Comparison of ENCODE assay signal across 8 mouse cellular contexts in the genomic region with DNA sequence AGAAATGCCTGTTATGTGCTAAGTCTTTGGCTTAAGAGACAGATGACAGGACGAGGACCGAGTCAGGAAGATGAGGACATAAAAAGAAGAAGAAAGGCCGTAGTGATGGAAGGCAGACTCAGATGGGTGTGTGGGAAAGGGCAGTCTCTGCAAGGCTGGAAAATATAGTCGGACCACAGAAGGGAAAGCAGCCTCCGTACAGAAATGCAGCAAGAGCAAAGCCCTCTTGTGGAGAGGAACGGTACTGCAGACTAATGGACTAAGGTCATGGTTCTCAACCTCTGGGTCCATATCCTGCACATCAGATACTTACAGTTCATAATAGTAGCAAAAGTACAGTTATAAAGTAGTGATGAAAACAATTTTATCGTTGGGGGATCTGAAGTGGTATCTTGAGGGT. TPM values are rescaled to one million over a fixed set of nuclear protein-coding genes. Genes with fewer than 3 reads are reported as not detected.
DNase-seq lines count a peak whose midpoint lies in the region; ATAC-seq lines count a peak whose summit lies in the region.

No protein-coding gene starts in this region.

- peaks cover 4% of the 10 kb centered on the region; the same call in 1 of the 2 replicates for H3K9me3 ChIP-seq in midbrain, embryonic 10.5 days (replicated peaks)
- no peaks in the 10 kb centered on the region for H3K9me3 ChIP-seq in midbrain, embryonic 16.5 days (replicated peaks; ENCODE audit: control insufficient read depth, low read length, poor library complexity, severe bottlenecking)
- no peaks in the 10 kb centered on the region; the same call in 1 of the 2 replicates for H3K9me3 ChIP-seq in embryonic facial prominence, embryonic 14.5 days (ENCODE audit: control insufficient read depth, low read length)
- H3K9me3 ChIP-seq in neural tube, embryonic 11.5 days (ENCODE audit: control insufficient read depth, low read length): no peaks in the 10 kb centered on the region

- no peaks in the 10 kb centered on the region for H3K36me3 ChIP-seq in midbrain, embryonic 10.5 days
- no peaks in the 10 kb centered on the region for H3K36me3 ChIP-seq in midbrain, embryonic 16.5 days (ENCODE audit: control insufficient read depth, insufficient read depth, low read length)
- no peaks in the 10 kb centered on the region for H3K36me3 ChIP-seq in embryonic facial prominence, embryonic 14.5 days (ENCODE audit: control insufficient read depth, insufficient read depth, low read length)
- H3K36me3 ChIP-seq in neural tube, embryonic 11.5 days (ENCODE audit: control insufficient read depth, insufficient read depth, low read length): no peaks in the 10 kb centered on the region

- WGBS in midbrain, embryonic 10.5 days: 32% methylated on average over 7 of the region's 7 CpGs
- 34% methylated on average over 7 of the region's 7 CpGs for WGBS in midbrain, embryonic 16.5 days
- WGBS in embryonic facial prominence, embryonic 14.5 days: 28% methylated on average over 7 of the region's 7 CpGs
- 31% methylated on average over 7 of the region's 7 CpGs for WGBS in neural tube, embryonic 11.5 days

- no peaks in the 10 kb centered on the region for H3K4me1 ChIP-seq in midbrain, embryonic 10.5 days
- no peaks in the 10 kb centered on the region for H3K4me1 ChIP-seq in midbrain, embryonic 16.5 days (ENCODE audit: control insufficient read depth, insufficient read depth, low read length)
- no peaks in the 10 kb centered on the region for H3K4me1 ChIP-seq in embryonic facial prominence, embryonic 14.5 days (ENCODE audit: control insufficient read depth, insufficient read depth, low read length)
- H3K4me1 ChIP-seq in neural tube, embryonic 11.5 days (ENCODE audit: control insufficient read depth, insufficient read depth, low read length): no peaks in the 10 kb centered on the region

- no peak for ATAC-seq in midbrain, embryonic 16.5 days
- no peak for ATAC-seq in embryonic facial prominence, embryonic 14.5 days (ENCODE audit: low read depth)
- ATAC-seq in neural tube, embryonic 11.5 days (ENCODE audit: insufficient read depth, low FRiP score, low TSS enrichment): no peak

- no peak overlapping the region for H3K9ac ChIP-seq in midbrain, embryonic 16.5 days (ENCODE audit: low read depth, low read length)
- no peak overlapping the region for H3K9ac ChIP-seq in embryonic facial prominence, embryonic 14.5 days (ENCODE audit: low read depth, low read length)
- H3K9ac ChIP-seq in neural tube, embryonic 11.5 days (ENCODE audit: low read length): no peak overlapping the region

- DNase-seq in adrenal gland, adult (ENCODE audit: inconsistent age in 2 of 2, low spot score in 1 of 2): peak; percentile 41 to 87
- DNase-seq in adrenal gland, adult 8-10 months: no peak
- peak; percentile 60 for DNase-seq in midbrain, embryonic 10.5 days (ENCODE audit: low spot score)
- peak; percentile 71 for DNase-seq in adrenal gland, postnatal 14 days
- peak; percentile 40 for DNase-seq in embryonic facial prominence, embryonic 14.5 days (ENCODE audit: low spot score)
- peak; percentile 58 to 82 for DNase-seq in kidney, postnatal 36 days
- DNase-seq in neural tube, embryonic 11.5 days (ENCODE audit: low spot score): peak; percentile 63

- H3K27me3 ChIP-seq in midbrain, embryonic 10.5 days (ENCODE audit: low read depth, poor library complexity, severe bottlenecking): no peaks in the 10 kb centered on the region
- H3K27me3 ChIP-seq in midbrain, embryonic 16.5 days (ENCODE audit: control insufficient read depth, insufficient read depth, low read depth, low read length): no peaks in the 10 kb centered on the region
- H3K27me3 ChIP-seq in embryonic facial prominence, embryonic 14.5 days (replicated peaks; ENCODE audit: control insufficient read depth, insufficient read depth, low read length): no peaks in the 10 kb centered on the region
- no peaks in the 10 kb centered on the region for H3K27me3 ChIP-seq in neural tube, embryonic 11.5 days (ENCODE audit: control insufficient read depth, insufficient read depth, low read length)

- no peak overlapping the region for H3K4me2 ChIP-seq in midbrain, embryonic 16.5 days (ENCODE audit: low read length)
- no peak overlapping the region for H3K4me2 ChIP-seq in embryonic facial prominence, embryonic 14.5 days (ENCODE audit: low read depth, low read length)
- H3K4me2 ChIP-seq in neural tube, embryonic 11.5 days (ENCODE audit: low read depth): no peak overlapping the region

- no peak overlapping the region for H3K4me3 ChIP-seq in midbrain, embryonic 10.5 days
- no peak overlapping the region for H3K4me3 ChIP-seq in midbrain, embryonic 16.5 days (ENCODE audit: low read depth, low read length)
- H3K4me3 ChIP-seq in embryonic facial prominence, embryonic 14.5 days (ENCODE audit: low read depth, low read length): no peak overlapping the region
- no peak overlapping the region for H3K4me3 ChIP-seq in neural tube, embryonic 11.5 days (ENCODE audit: low read depth, low read length)

- H3K27ac ChIP-seq in midbrain, embryonic 10.5 days (replicated peaks): no peak overlapping the region
- no peak overlapping the region for H3K27ac ChIP-seq in midbrain, embryonic 16.5 days (ENCODE audit: low read length)
- no peak overlapping the region for H3K27ac ChIP-seq in embryonic facial prominence, embryonic 14.5 days (replicated peaks; ENCODE audit: low read depth, low read length)
- no peak overlapping the region for H3K27ac ChIP-seq in neural tube, embryonic 11.5 days (ENCODE audit: low read depth, low read length)

RNA-seq across cellular contexts. Expression of a gene that starts 11.7 kb away (rescaled TPM):
- 10 to 100 TPM; 23.1 to 47.0 (median 29.6) TPM for total RNA-seq in adrenal gland, adult 8-10 months (2022)
- 4.6 and 4.9 TPM in 2 replicates for polyA plus RNA-seq in midbrain, embryonic 10.5 days (2016; fragmentation: Nextera tagmentation; extraction: Ambion mirVana)
- 5.3 and 7.5 TPM in 2 replicates for polyA plus RNA-seq in midbrain, embryonic 16.5 days (2015; fragmentation: Nextera tagmentation; extraction: Ambion mirVana)
- 23.0 and 35.1 TPM in 2 replicates for total RNA-seq in adrenal gland, postnatal 14 days (2021)
- 3.6 and 4.3 TPM in 2 replicates for polyA plus RNA-seq in embryonic facial prominence, embryonic 14.5 days (2014; fragmentation: Nextera tagmentation; extraction: Ambion mirVana)
- polyA plus RNA-seq in neural tube, embryonic 11.5 days (2014; fragmentation: Nextera tagmentation; extraction: Ambion mirVana): 3.6 and 5.3 TPM in 2 replicates

RNA-seq across cellular contexts. Expression of a gene that starts 11.9 kb away (rescaled TPM):
- 1 to 10 TPM; 7.2 to 8.3 (median 7.3) TPM for total RNA-seq in adrenal gland, adult 8-10 months (2022)
- 4.3 and 4.4 TPM in 2 replicates for polyA plus RNA-seq in midbrain, embryonic 10.5 days (2016; fragmentation: Nextera tagmentation; extraction: Ambion mirVana)
- polyA plus RNA-seq in midbrain, embryonic 16.5 days (2015; fragmentation: Nextera tagmentation; extraction: Ambion mirVana): 18.0 and 19.7 TPM in 2 replicates
- 10.2 and 11.2 TPM in 2 replicates for total RNA-seq in adrenal gland, postnatal 14 days (2021)
- polyA plus RNA-seq in embryonic facial prominence, embryonic 14.5 days (2014; fragmentation: Nextera tagmentation; extraction: Ambion mirVana): 4.6 and 5.6 TPM in 2 replicates
- 4.6 and 4.9 TPM in 2 replicates for polyA plus RNA-seq in neural tube, embryonic 11.5 days (2014; fragmentation: Nextera tagmentation; extraction: Ambion mirVana)
